Mouse (Mus musculus) embryonic facial prominence, embryonic 12.5 days (tissue): ENCODE measurements around the gene Myo18a. TPM values are rescaled to one million over a fixed set of nuclear protein-coding genes. Genes with fewer than 3 reads are reported as not detected.

Experiments
- ATAC-seq: fragments of 200-750 bp; cut with Nextera tagmentation; 2 replicates; pipeline ENCODE4 v1.8.0; 2017; ENCODE audit not compliant: insufficient number of reproducible peaks, insufficient read depth, low FRiP score, low TSS enrichment
- H3K27ac ChIP-seq: fragments of 300-500 bp; sonication (generic); 2 replicates; pipeline ENCODE4 v1.5.1; 2016; ENCODE audit warnings: mild to moderate bottlenecking
- H3K27me3 ChIP-seq: fragments of 300-500 bp; sonication (generic); 2 replicates; pipeline ENCODE4 v1.6.1; 2016; ENCODE audit warnings: mild to moderate bottlenecking, moderate library complexity
- H3K36me3 ChIP-seq: fragments of 300-500 bp; sonication (generic); 2 replicates; pipeline ENCODE4 v1.6.1; 2016; ENCODE audit warnings: mild to moderate bottlenecking
- H3K4me1 ChIP-seq: fragments of 300-500 bp; sonication (generic); 2 replicates; pipeline ENCODE4 v1.6.1; 2016
- H3K4me2 ChIP-seq: fragments of 300-500 bp; sonication (generic); replicated peaks from 2 replicates; pipeline ENCODE4 v1.6.1; 2016; ENCODE audit warnings: mild to moderate bottlenecking, moderate library complexity
- H3K4me3 ChIP-seq: fragments of 300-500 bp; sonication (generic); 2 replicates; pipeline ENCODE4 v1.5.1; 2016; ENCODE audit warnings: mild to moderate bottlenecking
- H3K9ac ChIP-seq: fragments of 300-500 bp; sonication (generic); 2 replicates; pipeline ENCODE4 v1.6.1; 2016; ENCODE audit warnings: mild to moderate bottlenecking, moderate library complexity
- H3K9me3 ChIP-seq: fragments of 300-500 bp; sonication (generic); 2 replicates; pipeline ENCODE4 v1.6.1; 2016; ENCODE audit warnings: mild to moderate bottlenecking, moderate library complexity
- WGBS: fragments of 180-500 bp; shearing (Covaris S2); methylation state at CpG from one replicate; pipeline ENCODE4 v1.1.7; 2016; 5-methylcytosine and 5-hydroxymethylcytosine counted together
- polyA plus RNA-seq: library from polyadenylated mRNA; unstranded; fragments of >200 nt; fragmentation: Nextera tagmentation; extraction: Ambion mirVana; gene quantifications from 2 replicates; pipeline ENCODE4 v1.2.1, GENCODE M21; 2016

The Myo18a gene
- polyA plus RNA-seq, 1 experiment from 2014 or later: 33.2 TPM

GRCm38 (mm10) chr11:77748996-77749395, 14.1 kb upstream of the Myo18a start:
- H3K27me3 ChIP-seq: no peaks in the 10 kb centered on the region
- H3K4me3 ChIP-seq: no peak overlapping the region
- no peaks in the 10 kb centered on the region for H3K36me3 ChIP-seq
- no peaks in the 10 kb centered on the region for H3K4me1 ChIP-seq
- no peak overlapping the region for H3K9ac ChIP-seq
- no peak for ATAC-seq
- no peak overlapping the region for H3K27ac ChIP-seq
- WGBS: 80% methylated on average over 5 of the region's 5 CpGs
- no peak overlapping the region for H3K4me2 ChIP-seq
- no peaks in the 10 kb centered on the region for H3K9me3 ChIP-seq

GRCm38 (mm10) chr11:77752525-77752924, 10.5 kb upstream of the Myo18a start:
- Histone ChIP-seq H3K4me2 (no peak overlapping the region), H3K4me3 (no peak overlapping the region), H3K9me3 (no peaks in the 10 kb centered on the region), H3K9ac (no peak overlapping the region), H3K4me1 (no peaks in the 10 kb centered on the region), H3K27me3 (no peaks in the 10 kb centered on the region), H3K27ac (no peak overlapping the region), H3K36me3 (no peaks in the 10 kb centered on the region)
- WGBS: 79% methylated on average over 5 of the region's 5 CpGs
- ATAC-seq: no peak

GRCm38 (mm10) chr11:77753469-77753868, 9.6 kb upstream of the Myo18a start:
- no peaks in the 10 kb centered on the region for H3K9me3 ChIP-seq
- H3K4me2 ChIP-seq: no peak overlapping the region
- no peak overlapping the region for H3K9ac ChIP-seq
- no peak for ATAC-seq
- no peaks in the 10 kb centered on the region for H3K4me1 ChIP-seq
- no peaks in the 10 kb centered on the region for H3K36me3 ChIP-seq
- H3K27ac ChIP-seq: no peak overlapping the region
- no peaks in the 10 kb centered on the region for H3K27me3 ChIP-seq
- no peak overlapping the region for H3K4me3 ChIP-seq
- 80% methylated on average over 3 of the region's 3 CpGs for WGBS

GRCm38 (mm10) chr11:77760031-77760430, 3.0 kb upstream of the Myo18a start:
- 82% methylated on average over 4 of the region's 4 CpGs for WGBS

GRCm38 (mm10) chr11:77763673-77764340, 761 bp downstream of the Myo18a start:
- WGBS: 4% methylated on average over 26 of the region's 26 CpGs
- peak overlapping the region; percentile 94 for H3K4me2 ChIP-seq
- H3K4me3 ChIP-seq: peak overlapping the region; percentile 93
- peak; percentile 71 for ATAC-seq
- peaks cover 34% of the 10 kb centered on the region for H3K4me1 ChIP-seq
- peak overlapping the region; percentile 87 for H3K27ac ChIP-seq
- H3K9me3 ChIP-seq: no peaks in the 10 kb centered on the region
- H3K36me3 ChIP-seq: no peaks in the 10 kb centered on the region
- H3K9ac ChIP-seq: peak overlapping the region; percentile 96
- H3K27me3 ChIP-seq: no peaks in the 10 kb centered on the region

More at GRCm38 (mm10) chr11:77760031-77760430, 3.0 kb upstream of the Myo18a start:
- Histone ChIP-seq H3K27me3 (no peaks in the 10 kb centered on the region), H3K4me1 (peaks cover 15% of the 10 kb centered on the region), H3K4me2 (no peak overlapping the region), H3K36me3 (no peaks in the 10 kb centered on the region), H3K9ac (no peak overlapping the region), H3K4me3 (no peak overlapping the region), H3K9me3 (no peaks in the 10 kb centered on the region), H3K27ac (no peak overlapping the region)
- ATAC-seq: no peak

GRCm38 (mm10) chr11:77764694-77765458, 1.8 kb downstream of the Myo18a start:
- H3K4me1 ChIP-seq: peaks cover 34% of the 10 kb centered on the region
- H3K27me3 ChIP-seq: no peaks in the 10 kb centered on the region
- WGBS: 47% methylated on average over 9 of the region's 9 CpGs
- H3K4me3 ChIP-seq: 0 out of 2 replicates have a peak overlapping the region, but pooled peaks have one; percentile 93
- no peaks in the 10 kb centered on the region for H3K9me3 ChIP-seq
- peak overlapping the region; percentile 14; the same call in 1 of the 2 replicates for H3K27ac ChIP-seq
- peak overlapping the region; percentile 94 for H3K4me2 ChIP-seq
- H3K9ac ChIP-seq: no peak overlapping the region
- H3K36me3 ChIP-seq: no peaks in the 10 kb centered on the region
- ATAC-seq: no peak

GRCm38 (mm10) chr11:77765459-77765777, 2.4 kb downstream of the Myo18a start:
- Histone ChIP-seq H3K4me3 (no peak overlapping the region), H3K9me3 (no peaks in the 10 kb centered on the region), H3K9ac (no peak overlapping the region), H3K27ac (peak overlapping the region; percentile 14; the same call in 1 of the 2 replicates), H3K36me3 (no peaks in the 10 kb centered on the region), H3K27me3 (no peaks in the 10 kb centered on the region), H3K4me2 (no peak overlapping the region), H3K4me1 (peaks cover 34% of the 10 kb centered on the region)
- 32% methylated on average over 4 of the region's 4 CpGs for WGBS
- no peak for ATAC-seq

- H3K4me3 ChIP-seq: peak overlapping the region; percentile 27
- peaks cover 34% of the 10 kb centered on the region for H3K4me1 ChIP-seq
- H3K36me3 ChIP-seq: no peaks in the 10 kb centered on the region
- 0 out of 2 replicates have a peak, but pooled peaks have one; percentile 38 for ATAC-seq
- H3K27ac ChIP-seq: peak overlapping the region; percentile 18
- WGBS: 2% methylated on average over 34 of the region's 35 CpGs
- H3K27me3 ChIP-seq: no peaks in the 10 kb centered on the region
- H3K9me3 ChIP-seq: no peaks in the 10 kb centered on the region
- H3K9ac ChIP-seq: peak overlapping the region; percentile 55
- H3K4me2 ChIP-seq: peak overlapping the region; percentile 61
These were observed 3.4 kb downstream of the Myo18a start for GRCm38 (mm10) chr11:77766351-77767001.

- Histone ChIP-seq H3K4me2 (no peak overlapping the region), H3K9me3 (no peaks in the 10 kb centered on the region), H3K27me3 (no peaks in the 10 kb centered on the region), H3K4me1 (peaks cover 29% of the 10 kb centered on the region), H3K36me3 (no peaks in the 10 kb centered on the region), H3K4me3 (no peak overlapping the region), H3K27ac (no peak overlapping the region), H3K9ac (no peak overlapping the region)
- no peak for ATAC-seq
- WGBS: 85% methylated on average over 4 of the region's 4 CpGs
These were observed 6.5 kb downstream of the Myo18a start for GRCm38 (mm10) chr11:77769496-77769895.

- no peaks in the 10 kb centered on the region for H3K27me3 ChIP-seq
- 84% methylated on average over 8 of the region's 8 CpGs for WGBS
These were observed 7.3 kb downstream of the Myo18a start for GRCm38 (mm10) chr11:77770346-77770745.

GRCm38 (mm10) chr11:77771879-77772713, 9.1 kb downstream of the Myo18a start:
- H3K4me1 ChIP-seq: peaks cover 6% of the 10 kb centered on the region; the same call in 1 of the 2 replicates
- no peak for ATAC-seq
- H3K27ac ChIP-seq: no peak overlapping the region
- H3K9me3 ChIP-seq: no peaks in the 10 kb centered on the region
- H3K27me3 ChIP-seq: no peaks in the 10 kb centered on the region
- H3K9ac ChIP-seq: no peak overlapping the region
- no peak overlapping the region for H3K4me2 ChIP-seq
- WGBS: 62% methylated on average over 8 of the region's 8 CpGs
- 0 out of 2 replicates have a peak, but pooled peaks cover under 1% of the 10 kb centered on the region for H3K36me3 ChIP-seq
- no peak overlapping the region for H3K4me3 ChIP-seq

More at GRCm38 (mm10) chr11:77770346-77770745, 7.3 kb downstream of the Myo18a start:
- Histone ChIP-seq H3K27ac (no peak overlapping the region), H3K36me3 (no peaks in the 10 kb centered on the region), H3K9ac (no peak overlapping the region), H3K4me3 (no peak overlapping the region), H3K9me3 (no peaks in the 10 kb centered on the region), H3K4me1 (peaks cover 21% of the 10 kb centered on the region), H3K4me2 (no peak overlapping the region)
- ATAC-seq: no peak
